Mouse (Mus musculus) granulocyte monocyte progenitor cell, adult 5-6 weeks (primary cell): ENCODE results near the gene H2-Ab1. TPM values are rescaled to one million over a fixed set of nuclear protein-coding genes. Genes with fewer than 3 reads are reported as not detected.

Experiments
- ATAC-seq: replicated peaks from 2 replicates; pipeline ENCODE4 v1.8.0; 2016; ENCODE audit warnings: mild to moderate bottlenecking, moderate TSS enrichment, inconsistent platforms; ENCODE audit not compliant: poor library complexity, severe bottlenecking
- total RNA-seq, 2 experiments: library from RNA; stranded (forward) in 1 of 2; stranded (reverse) in 1 of 2; fragments of 200-712, 200-1000 nt in 1 of 2; fragments of >200 nt in 1 of 2; fragmentation: Nextera tagmentation in 1 of 2; gene quantifications; 2 replicates each; pipeline ENCODE4 v1.2.3; 2014 to 2017

Gene H2-Ab1
- total RNA-seq, 2 experiments from 2014 or later, result 35.8 to 40.7 TPM

DNA sequence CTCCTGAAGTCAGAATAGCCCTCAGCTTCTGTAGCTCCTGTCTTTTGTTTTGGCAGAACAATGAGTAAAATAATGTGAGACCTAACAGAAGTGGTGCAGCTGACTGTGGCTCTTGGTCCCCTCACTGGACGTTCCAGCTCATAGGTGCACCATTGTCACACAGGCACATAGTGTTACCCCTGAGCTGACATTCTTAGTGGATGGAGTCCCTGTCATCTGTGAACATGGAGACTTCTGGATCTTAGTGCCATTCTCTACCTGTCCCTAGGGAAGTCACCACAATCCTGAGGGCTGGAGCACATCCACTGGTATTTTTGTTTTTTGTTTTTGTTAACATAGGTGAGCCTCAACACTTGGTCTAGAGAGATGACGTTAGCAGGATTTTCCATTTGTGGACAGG, 13.5 kb downstream of the H2-Ab1 start:
- no peak for ATAC-seq

DNA sequence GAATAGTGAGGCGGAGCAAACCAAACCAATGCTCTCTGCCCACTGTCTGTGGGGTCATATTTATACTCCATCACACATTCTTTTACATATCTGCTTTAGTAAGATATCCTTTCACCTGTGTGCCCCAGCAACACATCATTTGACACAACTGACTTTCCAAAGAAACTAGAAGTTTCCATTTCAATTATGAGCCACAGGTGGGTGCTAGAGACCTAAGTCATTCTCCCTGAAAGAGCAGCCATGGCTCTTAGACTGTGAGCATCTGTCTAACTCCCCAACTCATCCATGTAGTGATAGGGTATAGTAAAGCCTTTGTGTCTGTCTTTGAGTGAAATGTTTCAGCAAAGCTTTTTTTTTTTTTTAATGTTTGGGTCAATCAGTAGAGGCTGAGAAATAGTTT, 14.6 kb downstream of the H2-Ab1 start:
- ATAC-seq, result no peak

DNA sequence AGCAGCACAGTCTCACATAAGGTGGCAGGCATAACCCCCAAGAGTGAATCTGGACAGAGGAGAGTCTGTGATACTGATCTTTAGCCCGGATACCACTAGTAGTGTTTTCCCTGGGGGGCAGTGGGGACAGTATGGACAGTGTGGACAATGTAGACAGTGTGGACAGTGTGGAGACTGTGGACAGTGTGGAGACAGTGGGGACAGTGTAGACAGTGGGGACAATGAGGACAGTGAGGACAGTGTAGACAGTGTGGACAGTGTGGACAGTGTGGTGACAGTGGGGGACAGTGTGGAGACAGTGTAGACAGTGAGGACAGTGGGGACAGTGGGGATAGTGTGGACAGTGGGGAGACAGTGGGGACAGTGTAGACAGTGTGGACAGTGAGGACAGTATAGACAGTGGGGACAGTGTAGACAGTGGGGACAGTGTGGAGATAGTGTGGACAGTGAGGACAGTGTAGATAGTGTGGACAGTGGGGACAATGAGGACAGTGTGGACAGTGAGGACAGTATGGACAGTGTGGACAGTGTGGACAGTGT, 23.1 kb downstream of the H2-Ab1 start:
- ATAC-seq, result no peak

DNA sequence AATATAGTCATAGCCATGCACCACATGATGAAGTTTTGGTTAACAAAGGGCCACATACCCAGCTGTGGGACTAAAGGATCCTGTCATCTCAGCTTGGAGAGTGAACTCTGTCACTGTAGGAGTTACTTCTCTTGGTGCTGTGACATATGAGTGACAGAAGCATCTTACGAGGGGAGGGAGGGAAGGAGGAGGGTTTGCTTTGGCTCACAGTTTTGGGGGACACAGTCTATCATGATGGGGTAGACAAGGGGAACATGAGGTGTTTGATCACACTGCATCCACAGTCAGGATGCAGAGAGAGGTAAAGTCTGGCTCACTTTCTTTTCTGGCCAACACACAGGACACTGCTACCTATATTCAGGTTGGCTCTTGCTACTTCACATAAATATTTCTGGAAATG, 24.3 kb downstream of the H2-Ab1 start:
- ATAC-seq, result no peak

DNA sequence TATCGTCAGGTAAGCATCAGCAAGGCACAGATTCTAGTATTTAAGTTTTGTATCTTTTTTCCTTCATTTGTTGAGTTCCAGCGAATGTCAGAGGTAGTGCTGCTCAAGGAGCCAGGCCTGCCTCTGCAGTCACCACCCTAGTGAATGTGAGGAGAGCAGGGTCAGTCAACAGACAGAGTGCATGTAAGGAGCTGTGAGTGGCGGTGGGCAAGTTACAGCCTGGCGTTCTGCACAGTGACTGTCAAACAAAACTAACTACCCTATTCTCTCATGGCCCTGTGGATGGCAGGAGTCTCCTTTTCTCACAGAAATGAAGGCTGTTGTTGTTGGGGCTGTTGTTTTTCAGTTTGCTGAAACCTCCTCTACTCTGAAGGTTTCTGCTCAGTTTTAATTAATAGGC, 27.9 kb downstream of the H2-Ab1 start:
- no peak for ATAC-seq

DNA sequence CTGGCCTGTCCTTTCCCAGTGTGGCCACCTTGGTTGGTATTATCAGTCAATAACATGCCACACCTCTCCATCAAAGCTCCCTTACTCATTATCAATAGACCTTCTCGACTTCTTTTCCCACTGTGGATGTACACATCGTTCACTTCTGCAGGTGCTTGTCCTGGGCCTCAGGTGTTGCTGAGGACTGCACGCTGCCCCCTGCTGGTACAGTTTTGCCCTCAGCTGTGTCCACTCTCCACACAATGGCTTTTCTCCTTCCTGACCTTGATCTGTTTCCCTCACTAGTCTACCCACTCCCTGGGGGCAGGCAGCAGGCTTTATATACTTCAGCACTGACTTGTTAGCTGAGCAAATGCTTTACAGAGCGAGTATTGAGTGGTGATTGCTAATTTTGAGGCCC, 28.4 kb downstream of the H2-Ab1 start:
- ATAC-seq, result no peak

DNA sequence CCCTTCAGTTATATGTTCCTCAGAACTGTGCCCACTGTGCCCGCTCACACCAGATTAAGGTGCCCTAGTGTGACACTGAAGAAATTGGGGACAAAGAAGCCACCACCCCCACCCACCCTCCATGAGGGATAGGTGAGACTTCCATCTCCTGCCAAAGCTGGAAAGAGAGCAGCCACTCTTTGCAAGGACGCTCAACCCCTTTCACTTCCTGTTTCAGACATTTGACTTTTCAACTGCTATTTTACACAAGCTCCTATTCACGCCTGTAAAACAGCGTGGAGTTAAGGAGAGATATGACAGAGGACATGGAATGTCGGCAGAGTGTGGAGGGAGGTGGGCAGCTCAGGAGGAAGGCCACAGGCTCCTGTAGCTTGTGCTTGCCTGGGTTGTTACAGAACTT, 29.0 kb downstream of the H2-Ab1 start:
- peak; percentile 49 for ATAC-seq

DNA sequence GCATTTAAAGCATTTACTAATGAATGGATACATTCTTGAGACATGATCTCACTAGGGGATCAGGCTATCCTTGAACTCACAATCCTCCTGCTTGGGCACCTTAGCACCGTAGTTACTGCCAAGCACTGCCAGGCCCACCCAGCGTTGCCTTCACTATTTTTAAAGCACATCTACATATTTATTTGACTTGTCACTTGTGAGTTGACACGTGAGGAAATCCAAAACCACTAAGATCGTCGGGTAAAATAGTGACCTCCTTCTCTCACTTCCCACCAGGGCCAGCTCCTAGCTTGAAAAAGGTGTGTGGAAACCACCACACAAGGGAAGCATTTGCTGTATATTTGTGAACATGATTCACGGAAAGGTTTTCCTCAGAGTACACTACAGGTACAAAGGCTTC, 29.5 kb downstream of the H2-Ab1 start:
- ATAC-seq, result peak; percentile 20; the same call in 1 of the 2 replicates

DNA sequence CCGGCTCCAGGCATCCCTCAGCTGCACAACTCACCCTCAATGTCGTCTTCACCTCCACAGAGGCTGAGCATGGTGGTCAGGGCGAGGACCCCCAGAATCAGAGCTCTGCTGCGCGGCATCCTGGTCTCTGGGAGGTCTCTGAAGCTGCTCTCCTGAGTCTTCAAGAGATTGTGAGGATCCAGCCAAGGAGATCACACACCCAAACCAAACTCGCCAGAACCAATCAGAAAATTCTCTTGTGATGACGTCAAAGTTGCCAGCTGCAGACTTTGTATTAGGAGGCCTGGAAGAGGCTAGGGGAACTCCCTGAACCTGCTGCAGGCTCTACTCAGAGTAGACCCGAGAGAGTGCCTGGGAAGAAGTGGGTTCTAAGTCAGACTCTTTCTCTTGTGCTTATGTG, 30.2 kb downstream of the H2-Ab1 start, which contains the start of gene H2-Aa:
Gene H2-Aa (minus strand): TSS at position 176 of the 400 bp plus-strand sequence.
- ATAC-seq, result peak; percentile 67

DNA sequence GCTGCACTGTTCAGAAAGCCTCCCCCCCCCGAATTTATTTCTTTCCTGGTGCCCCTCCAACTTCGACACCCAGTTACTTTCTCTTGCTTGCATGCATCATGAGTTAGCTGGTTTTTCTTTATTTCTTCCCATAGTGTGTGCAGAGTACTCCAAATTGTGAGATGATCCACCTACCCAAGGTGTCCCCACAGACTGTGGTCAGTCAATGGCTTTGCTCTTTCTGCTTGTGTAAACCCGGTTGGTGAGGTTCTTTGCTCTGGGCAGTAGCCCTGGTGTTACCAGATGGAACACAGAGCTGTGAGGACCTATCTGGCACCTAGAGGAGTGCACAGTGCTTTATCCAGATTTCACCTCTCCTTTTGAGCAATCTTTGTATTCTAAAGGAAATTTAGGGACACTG, 30.6 kb downstream of the H2-Ab1 start:
- no peak for ATAC-seq

DNA sequence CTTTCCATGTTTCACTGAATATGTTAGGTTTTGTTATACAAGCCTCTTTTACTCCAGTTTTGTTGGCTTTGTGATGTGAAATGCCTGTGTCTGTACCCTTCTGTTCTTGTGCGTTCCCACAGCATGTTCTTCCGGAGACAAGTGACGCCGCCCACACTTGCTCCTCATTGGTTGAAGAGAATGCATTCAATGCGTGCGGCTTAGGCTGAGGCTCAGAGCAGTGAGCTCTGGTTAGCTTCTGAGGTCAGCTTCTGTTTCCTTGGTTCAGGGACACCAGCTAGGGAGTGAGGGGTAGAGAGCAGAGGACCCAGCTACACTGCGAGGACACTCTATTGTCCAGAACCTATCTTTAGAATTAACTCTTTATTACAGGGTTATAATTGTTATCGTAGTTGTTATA, 34.1 kb downstream of the H2-Ab1 start:
- peak; percentile 65 for ATAC-seq

DNA sequence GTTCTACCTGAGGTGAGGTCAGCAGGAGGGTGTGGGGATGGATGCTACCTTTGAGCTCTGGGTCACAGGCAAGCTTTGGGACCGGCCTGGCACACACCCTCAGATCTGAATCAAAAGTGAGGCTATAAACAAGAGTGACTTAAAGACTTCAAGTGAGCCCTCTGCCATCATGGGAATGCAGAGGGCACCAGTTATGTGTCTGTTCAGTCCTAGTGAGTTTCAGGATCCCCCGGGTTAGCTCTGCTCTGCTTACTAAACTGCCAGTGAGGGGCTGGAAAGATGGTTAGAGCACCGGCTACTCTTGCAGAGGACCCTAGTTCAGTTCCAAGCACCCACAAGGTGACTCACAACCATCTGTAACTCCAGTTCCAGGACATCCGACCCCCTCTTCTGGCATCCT, 35.1 kb downstream of the H2-Ab1 start:
- ATAC-seq, result no peak

DNA sequence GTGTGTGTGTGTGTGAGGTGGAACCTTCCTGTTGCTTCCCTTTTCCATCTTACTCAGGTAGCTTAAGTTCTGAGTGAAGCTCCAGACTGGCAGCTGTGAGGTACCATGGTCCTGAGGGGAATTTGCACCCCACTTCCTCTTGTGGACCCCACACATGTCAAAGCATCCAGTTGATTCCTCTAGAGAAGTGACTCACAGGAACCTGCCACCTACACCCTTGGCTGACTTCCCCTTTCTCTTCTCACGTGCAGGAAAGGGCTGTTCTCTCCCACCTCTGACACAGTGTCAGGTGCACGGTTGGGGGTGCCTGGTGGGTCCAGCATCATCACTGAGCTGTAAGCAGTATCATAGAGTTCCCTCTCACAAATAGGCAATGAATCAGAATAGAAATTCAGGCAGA, 36.0 kb downstream of the H2-Ab1 start:
- ATAC-seq, result peak; percentile 80

DNA sequence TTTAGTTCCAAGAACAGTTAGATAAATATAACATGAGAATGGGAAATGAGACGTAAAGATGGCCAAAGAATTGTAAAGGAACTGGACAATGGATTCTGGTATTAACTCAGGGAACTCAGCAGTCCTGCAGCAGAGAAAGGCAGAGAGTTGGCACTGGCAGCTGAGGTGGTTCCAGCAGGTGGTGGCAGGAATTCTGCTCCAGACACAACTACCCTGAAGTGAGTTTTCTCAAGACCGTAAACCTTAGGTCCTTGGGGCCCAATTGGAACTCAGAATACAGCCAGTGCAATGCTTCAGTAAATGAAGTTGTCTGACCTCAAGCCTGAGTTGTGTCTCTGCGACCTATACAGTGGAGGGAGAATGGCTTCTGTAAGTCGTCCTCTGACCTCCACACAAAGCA, 36.8 kb downstream of the H2-Ab1 start:
- ATAC-seq, result no peak

DNA sequence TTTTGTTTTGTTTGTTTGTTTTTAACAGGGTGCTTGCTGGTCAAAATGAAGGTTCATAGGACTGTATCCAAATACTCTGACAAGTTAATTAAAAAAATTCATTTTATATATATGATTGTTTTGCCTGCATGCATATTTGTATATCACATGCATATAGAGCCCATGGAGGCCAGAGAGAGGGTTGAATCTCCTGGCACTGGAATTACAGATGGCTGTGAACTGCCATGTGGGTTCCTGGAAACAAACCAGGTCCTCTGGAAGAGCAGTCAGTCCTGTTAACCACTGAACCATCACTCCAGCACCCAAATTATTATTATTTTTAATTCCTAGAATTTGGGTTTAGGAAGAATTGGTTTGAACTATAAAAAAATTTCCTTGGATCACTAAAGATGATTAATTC, 37.8 kb downstream of the H2-Ab1 start:
- ATAC-seq, result no peak

DNA sequence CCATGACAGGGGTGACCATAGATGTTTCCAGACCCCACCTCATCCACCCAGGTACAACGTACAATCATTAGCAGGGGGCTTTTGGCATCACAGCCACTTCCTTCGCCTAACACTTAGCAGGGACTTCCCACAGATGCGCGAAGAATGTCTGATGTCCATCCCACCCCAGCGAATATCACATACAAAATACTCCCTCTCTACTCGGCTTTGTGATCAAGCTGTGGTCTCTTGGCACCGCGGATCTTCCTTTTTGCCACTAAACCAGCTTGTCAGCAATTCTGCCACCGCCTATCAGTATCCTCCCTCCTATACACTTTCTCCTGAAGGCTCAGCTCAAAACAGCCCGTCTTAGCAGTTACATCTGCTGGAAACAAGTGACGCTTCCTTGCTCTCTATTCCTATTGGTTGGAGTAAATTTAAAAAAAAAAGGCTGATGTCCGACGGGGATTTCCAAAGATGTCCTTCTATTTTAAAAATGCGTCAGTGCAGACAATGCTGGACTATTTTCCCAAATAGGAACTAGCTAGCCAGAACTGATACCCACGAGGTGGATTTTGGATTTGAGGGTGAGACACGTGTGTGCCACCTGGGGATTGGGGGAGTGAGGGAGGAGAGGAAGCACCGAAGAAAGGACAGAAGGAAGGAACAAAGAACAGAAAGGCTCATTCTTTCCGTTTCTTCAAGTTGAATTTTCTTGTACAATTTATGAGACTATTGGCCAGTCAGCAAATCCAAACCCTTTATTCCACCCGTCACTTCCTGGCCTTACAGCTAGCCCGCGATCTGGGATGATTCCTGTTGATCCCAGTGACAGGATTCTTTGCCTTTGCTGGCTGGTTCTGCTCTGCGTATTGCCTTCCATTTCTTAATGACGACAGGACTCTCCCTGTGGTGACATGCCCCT, 38.7 kb downstream of the H2-Ab1 start:
- ATAC-seq, result peak; percentile 62

DNA sequence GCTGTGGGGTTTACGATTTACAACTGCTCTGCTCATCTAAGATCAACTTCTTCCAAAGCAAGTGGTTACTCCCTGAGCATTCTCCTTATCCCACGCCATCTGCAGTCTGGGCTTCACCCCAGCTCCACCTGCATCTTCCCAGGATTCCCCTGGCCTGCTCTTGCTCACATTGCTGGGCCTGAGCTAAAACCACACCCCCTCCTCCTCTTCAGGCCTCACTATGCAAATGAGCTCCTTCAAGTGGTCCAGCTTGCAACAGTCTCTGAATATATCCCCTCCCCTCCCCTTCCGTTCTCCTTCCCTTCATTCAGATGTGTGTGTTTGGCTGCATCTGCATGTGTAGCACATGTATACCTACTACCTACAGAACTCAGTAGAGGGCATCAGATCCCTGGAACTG, 41.9 kb downstream of the H2-Ab1 start:
- no peak for ATAC-seq

DNA sequence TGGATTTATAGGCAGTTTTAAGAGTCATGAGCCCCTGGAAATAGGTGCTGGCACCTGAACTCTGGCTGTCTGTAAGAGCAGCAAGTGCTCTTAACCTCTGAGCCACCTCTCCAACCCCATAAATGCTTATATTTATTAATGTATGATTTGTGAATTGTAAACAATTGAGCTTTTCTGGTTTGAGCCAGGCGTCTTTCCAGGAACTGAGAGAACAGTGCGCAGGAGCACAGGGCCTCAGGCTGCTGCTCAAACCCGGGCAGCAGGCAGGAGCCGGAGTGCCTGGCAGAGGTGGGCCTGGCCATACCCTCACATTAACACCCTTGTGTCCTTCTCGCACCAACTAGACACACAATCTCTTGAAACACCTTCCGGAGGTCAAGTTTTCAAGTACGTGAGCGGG, 42.6 kb downstream of the H2-Ab1 start:
- ATAC-seq, result no peak

DNA sequence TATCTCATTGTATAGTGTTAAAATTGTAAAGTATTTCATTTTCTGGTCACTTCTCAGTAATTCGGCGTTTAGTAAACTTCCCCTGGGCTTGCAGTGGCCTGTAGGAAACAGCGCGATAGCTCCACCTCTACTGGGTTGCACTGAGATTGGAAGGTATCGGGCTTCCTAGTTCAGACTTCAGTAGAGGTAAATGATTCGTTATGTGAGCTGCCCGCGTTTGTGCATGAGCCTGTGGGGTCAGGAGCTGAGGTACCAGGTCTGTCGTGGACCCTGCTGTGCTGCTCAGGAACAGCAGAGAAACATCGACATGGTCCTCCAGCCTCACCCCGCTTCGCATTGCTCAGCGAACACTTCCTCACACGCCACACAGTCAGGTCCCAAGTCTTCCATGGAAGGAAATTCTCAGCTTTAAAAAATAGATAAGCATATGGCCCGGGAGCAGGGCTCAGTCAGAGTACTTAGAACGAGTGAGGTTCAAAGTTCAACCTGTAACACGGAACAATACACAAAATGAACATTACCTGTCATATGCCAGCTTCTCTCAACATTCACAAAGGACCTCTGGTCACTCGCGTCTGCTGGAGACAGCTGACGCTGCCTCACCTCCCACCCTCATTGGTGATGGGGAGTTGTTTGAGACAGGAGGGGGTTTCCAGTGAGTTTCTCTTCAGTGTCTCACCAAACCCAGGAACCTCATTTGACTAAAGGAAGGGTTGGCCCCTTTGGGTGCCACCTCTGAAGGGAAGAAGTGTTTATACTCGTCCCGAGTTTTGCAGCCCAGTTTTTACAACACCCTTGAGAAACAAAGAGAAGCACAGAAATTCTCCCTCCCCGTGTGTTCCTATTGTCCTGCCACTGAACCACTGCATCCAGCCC, 43.4 kb downstream of the H2-Ab1 start:
- no peak for ATAC-seq

DNA sequence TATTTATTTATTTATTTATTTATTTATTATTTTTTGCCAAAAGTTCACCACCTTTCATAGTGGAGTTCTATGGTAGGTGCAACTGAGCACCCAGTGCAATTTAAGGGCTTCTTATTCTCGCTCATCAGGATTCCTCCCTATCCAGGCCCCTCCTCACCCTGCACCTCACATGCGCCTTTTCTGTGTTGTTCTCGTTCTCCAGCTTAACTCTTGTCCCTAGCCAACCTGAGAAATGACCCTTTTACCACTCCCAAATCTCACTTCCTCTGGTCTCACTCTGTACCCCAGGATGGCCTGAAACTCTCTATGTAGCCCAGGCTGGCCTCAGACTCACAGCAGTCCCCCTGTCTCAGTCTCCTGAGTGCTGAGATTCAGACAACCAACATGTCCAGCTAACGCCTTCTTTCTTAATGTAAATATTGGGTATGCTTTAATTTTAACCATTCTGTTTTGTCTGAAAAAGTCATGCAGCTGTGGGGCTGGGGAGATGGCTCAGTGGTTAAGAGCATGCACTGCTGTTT, 44.2 kb downstream of the H2-Ab1 start:
- ATAC-seq, result no peak

DNA sequence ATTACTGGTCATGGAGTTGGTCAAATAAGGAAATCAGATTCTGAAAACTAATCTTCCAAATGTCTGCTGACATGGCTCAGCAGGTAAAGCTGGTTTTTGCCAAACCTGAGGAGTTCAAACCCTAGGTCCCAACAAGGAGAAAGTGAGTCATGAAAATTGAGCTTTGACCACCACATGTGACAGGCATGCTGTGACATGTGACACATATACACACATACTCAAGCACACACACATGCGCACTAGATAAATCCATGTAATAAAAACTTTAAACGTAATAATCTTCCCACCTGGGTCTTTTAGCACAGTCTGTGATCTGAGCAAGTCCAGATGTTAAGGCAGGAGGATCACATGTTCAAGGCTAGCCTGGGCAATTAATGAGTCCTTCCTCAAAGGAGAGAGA, 46.3 kb downstream of the H2-Ab1 start:
- ATAC-seq, result no peak
